Mouse (Mus musculus): ENCODE results near the gene Fbxl13. TPM values are rescaled to one million over a fixed set of nuclear protein-coding genes. Genes with fewer than 3 reads are reported as not detected.

Gene Fbxl13
- polyA plus RNA-seq, 1 experiment from 2014 or later = 0.21 TPM

DNA sequence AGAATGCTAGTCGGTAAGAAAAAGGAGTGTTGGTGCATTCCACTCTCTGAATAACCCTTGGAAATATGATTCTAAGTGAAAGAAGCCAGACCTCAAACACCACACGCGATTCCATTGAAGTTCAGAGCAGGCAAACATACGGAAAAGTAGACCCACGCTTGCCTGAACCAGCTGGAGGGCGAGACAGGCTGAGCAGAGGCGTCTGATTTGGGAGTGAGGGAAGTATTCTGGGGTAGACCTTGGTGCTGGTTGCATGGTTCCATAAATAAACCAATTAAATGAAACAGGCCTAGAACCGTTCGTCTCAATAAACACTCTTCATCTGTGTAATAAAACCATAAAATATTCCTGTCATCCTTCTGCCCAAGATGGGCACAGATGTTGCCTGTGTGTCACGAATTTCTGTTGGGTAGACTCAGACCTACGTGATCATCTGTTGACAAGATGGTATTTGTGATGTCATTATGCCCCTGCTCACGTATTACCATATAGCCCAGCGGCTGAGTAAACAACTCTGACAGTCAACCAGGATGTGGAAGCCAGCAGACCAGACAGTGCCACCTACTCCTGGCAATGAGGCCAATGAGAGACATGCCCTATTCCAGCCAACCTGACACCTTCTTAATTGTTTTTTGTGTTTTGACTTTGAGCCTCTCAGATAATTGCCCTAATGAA, 142.4 kb downstream of the Fbxl13 start:
- ATAC-seq (ENCODE audit: low read depth) = no peak
- Histone ChIP-seq H3K4me3 (ENCODE audit: low read depth, low read length) (no peak overlapping the region), H3K27me3 (ENCODE audit: control insufficient read depth, insufficient read depth, low read length) (no peaks in the 10 kb centered on the region), H3K9me3 (ENCODE audit: control insufficient read depth, low read length) (no peaks in the 10 kb centered on the region), H3K27ac (ENCODE audit: low read depth, low read length) (no peak overlapping the region), H3K9ac (replicated peaks; ENCODE audit: low read depth, low read length) (no peak overlapping the region), H3K36me3 (ENCODE audit: control insufficient read depth, insufficient read depth, low read length) (no peaks in the 10 kb centered on the region), H3K4me2 (ENCODE audit: low read depth, low read length) (no peak overlapping the region), H3K4me1 (ENCODE audit: control insufficient read depth, insufficient read depth, low read length) (no peaks in the 10 kb centered on the region)
- 79% methylated on average over 13 of the region's 13 CpGs for WGBS

DNA sequence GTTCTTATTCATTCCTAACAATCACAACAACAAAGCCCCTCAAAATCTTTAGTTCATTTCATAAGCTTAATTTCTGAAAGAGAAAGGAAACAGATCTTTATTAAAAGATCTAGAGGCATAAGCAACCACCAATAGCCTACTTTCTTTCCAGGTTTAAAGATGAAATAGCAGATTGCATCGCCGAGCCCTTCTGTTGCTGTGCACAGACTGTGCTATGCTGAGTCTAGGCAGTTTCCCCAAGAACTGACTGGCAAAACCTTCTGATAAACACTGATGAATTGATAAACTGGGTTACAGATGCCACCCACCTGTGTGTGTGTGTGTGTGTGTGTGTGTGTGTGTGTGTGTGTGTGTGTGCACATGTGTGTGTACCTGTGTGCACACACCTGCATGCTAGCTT, 144.5 kb downstream of the Fbxl13 start:
- Histone ChIP-seq H3K27ac (ENCODE audit: low read depth, low read length) (no peak overlapping the region), H3K36me3 (ENCODE audit: control insufficient read depth, insufficient read depth, low read length) (no peaks in the 10 kb centered on the region), H3K9me3 (ENCODE audit: control insufficient read depth, low read length) (no peaks in the 10 kb centered on the region), H3K4me3 (ENCODE audit: low read depth, low read length) (no peak overlapping the region), H3K27me3 (ENCODE audit: control insufficient read depth, insufficient read depth, low read length) (no peaks in the 10 kb centered on the region), H3K4me1 (ENCODE audit: control insufficient read depth, insufficient read depth, low read length) (no peaks in the 10 kb centered on the region), H3K4me2 (ENCODE audit: low read depth, low read length) (no peak overlapping the region), H3K9ac (replicated peaks; ENCODE audit: low read depth, low read length) (no peak overlapping the region)
- ATAC-seq (ENCODE audit: low read depth) = no peak
- WGBS = 90% methylated on average over 2 of the region's 2 CpGs

DNA sequence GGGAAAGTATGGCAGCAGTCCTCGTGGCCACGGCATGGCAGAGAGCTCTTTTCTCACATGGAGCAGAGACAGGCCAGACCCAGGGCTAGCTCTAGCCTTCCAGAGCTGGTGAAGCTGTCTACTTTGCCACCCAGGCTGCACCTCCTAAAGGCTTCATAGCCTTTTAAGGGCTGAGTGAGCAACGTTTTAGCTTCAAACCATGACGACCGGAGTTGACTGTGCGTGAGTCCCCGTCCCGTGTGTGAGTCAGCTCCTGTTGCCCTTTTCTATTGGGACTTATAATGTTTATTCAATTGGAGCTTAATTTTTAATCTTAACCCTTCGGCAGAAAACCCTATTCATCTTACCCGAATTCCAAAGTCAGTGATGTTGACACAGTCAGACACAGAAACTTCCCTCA, 145.3 kb downstream of the Fbxl13 start:
- no peak overlapping the region for H3K4me3 ChIP-seq (ENCODE audit: low read depth, low read length)
- H3K36me3 ChIP-seq (ENCODE audit: control insufficient read depth, insufficient read depth, low read length) = no peaks in the 10 kb centered on the region
- H3K4me2 ChIP-seq (ENCODE audit: low read depth, low read length) = no peak overlapping the region
- no peaks in the 10 kb centered on the region for H3K4me1 ChIP-seq (ENCODE audit: control insufficient read depth, insufficient read depth, low read length)
- no peaks in the 10 kb centered on the region for H3K9me3 ChIP-seq (ENCODE audit: control insufficient read depth, low read length)
- H3K27me3 ChIP-seq (ENCODE audit: control insufficient read depth, insufficient read depth, low read length) = no peaks in the 10 kb centered on the region
- WGBS = 84% methylated on average over 10 of the region's 10 CpGs
- no peak for ATAC-seq (ENCODE audit: low read depth)
- H3K27ac ChIP-seq (ENCODE audit: low read depth, low read length) = no peak overlapping the region
- no peak overlapping the region for H3K9ac ChIP-seq (replicated peaks; ENCODE audit: low read depth, low read length)

DNA sequence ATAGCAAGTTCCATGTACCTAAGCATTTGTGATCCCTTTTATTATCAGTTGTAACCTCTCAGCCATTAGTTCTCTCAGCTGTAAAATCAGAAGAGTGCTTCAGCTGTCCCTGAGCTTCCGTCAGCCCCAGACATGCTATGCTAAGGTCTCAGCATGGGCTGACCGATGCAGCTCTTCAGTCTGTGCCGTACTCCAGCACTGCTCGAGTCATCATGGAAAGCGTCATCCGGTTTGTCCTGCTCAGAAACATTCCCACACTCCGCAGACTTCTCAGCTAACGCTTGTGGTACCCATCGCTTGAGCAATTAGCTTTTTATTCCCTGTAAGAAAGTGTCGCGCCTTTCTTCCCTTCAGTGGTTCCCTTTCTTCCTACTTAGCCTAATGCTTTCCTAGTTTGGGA, 146.5 kb downstream of the Fbxl13 start:
- Histone ChIP-seq H3K4me2 (ENCODE audit: low read depth, low read length) (no peak overlapping the region), H3K27me3 (ENCODE audit: control insufficient read depth, insufficient read depth, low read length) (no peaks in the 10 kb centered on the region), H3K27ac (ENCODE audit: low read depth, low read length) (no peak overlapping the region), H3K9me3 (ENCODE audit: control insufficient read depth, low read length) (no peaks in the 10 kb centered on the region), H3K36me3 (ENCODE audit: control insufficient read depth, insufficient read depth, low read length) (no peaks in the 10 kb centered on the region), H3K4me3 (ENCODE audit: low read depth, low read length) (no peak overlapping the region), H3K9ac (replicated peaks; ENCODE audit: low read depth, low read length) (no peak overlapping the region), H3K4me1 (ENCODE audit: control insufficient read depth, insufficient read depth, low read length) (no peaks in the 10 kb centered on the region)
- no peak for ATAC-seq (ENCODE audit: low read depth)
- whole genome bisulfite sequencing = 75% methylated on average over 11 of the region's 11 CpGs

DNA sequence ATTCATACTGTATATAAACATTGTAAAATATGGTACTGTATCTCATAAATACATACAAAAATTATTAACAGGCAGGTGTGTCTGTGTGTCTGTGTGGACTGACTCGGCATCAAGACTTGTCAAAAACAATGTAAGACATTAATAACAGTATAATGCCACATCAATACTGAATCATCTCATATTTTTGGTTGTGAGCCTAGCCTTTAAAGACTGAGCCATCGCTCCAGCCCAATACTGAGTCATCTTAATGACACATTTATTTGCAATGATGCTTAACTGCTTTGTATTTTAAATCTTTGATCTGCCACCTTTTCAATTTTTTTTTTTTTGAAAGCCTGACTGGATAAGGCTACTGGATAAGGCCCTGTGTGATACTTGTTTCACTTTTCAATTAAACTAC, 146.9 kb downstream of the Fbxl13 start:
- no peak for ATAC-seq (ENCODE audit: low read depth)
- WGBS = 92% methylated on average over 2 of the region's 2 CpGs
- Histone ChIP-seq H3K36me3 (ENCODE audit: control insufficient read depth, insufficient read depth, low read length) (no peaks in the 10 kb centered on the region), H3K9me3 (ENCODE audit: control insufficient read depth, low read length) (no peaks in the 10 kb centered on the region), H3K27ac (ENCODE audit: low read depth, low read length) (no peak overlapping the region), H3K9ac (replicated peaks; ENCODE audit: low read depth, low read length) (no peak overlapping the region), H3K4me3 (ENCODE audit: low read depth, low read length) (no peak overlapping the region), H3K4me2 (ENCODE audit: low read depth, low read length) (no peak overlapping the region), H3K27me3 (ENCODE audit: control insufficient read depth, insufficient read depth, low read length) (no peaks in the 10 kb centered on the region), H3K4me1 (ENCODE audit: control insufficient read depth, insufficient read depth, low read length) (no peaks in the 10 kb centered on the region)

DNA sequence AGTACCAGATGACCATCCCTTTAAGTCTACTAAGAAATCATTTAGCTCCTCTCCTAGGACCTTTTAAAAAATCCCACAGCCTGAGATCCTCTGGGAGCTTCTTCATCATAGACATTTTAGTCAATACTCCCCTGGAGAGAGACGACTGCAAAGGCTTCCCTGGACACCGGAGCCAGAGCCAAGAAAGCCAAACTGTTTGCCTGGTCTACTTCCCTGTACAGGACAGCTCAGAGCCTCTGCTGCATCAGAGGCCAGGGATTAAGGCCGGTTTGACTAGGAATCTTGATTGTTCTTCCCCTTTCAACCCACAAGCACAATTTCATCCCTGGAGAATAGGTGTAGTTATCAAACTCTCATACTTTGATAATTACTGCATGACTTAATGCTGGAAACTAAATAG, 148.6 kb downstream of the Fbxl13 start:
- ATAC-seq (ENCODE audit: low read depth) = no peak
- H3K36me3 ChIP-seq (ENCODE audit: control insufficient read depth, insufficient read depth, low read length) = no peaks in the 10 kb centered on the region
- no peak overlapping the region for H3K4me3 ChIP-seq (ENCODE audit: low read depth, low read length)
- H3K9ac ChIP-seq (replicated peaks; ENCODE audit: low read depth, low read length) = no peak overlapping the region
- WGBS = 78% methylated on average over 3 of the region's 3 CpGs
- H3K4me2 ChIP-seq (ENCODE audit: low read depth, low read length) = no peak overlapping the region
- H3K27me3 ChIP-seq (ENCODE audit: control insufficient read depth, insufficient read depth, low read length) = no peaks in the 10 kb centered on the region
- H3K4me1 ChIP-seq (ENCODE audit: control insufficient read depth, insufficient read depth, low read length) = no peaks in the 10 kb centered on the region
- H3K9me3 ChIP-seq (ENCODE audit: control insufficient read depth, low read length) = no peaks in the 10 kb centered on the region
- no peak overlapping the region for H3K27ac ChIP-seq (ENCODE audit: low read depth, low read length)

DNA sequence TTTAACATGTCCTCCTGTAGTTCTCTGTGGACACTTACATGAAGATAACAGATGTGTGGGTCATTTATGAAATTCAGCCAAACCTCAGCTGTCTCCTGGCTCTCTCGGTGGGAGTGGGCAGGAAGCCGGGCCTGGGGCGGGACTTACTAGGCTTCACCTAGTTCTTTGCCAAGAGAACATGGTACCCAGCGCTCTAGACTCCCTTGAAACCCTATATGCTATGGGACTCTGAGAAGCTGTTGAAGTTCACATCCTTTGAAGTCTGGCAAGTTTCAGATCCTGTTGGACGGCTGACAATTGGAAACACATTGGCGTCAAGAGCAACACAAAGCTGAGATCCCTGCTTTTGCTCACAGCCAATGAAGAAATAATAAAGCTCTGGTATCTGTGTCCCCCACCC, 149.1 kb downstream of the Fbxl13 start:
- WGBS = 87% methylated on average over 6 of the region's 6 CpGs
- no peaks in the 10 kb centered on the region for H3K9me3 ChIP-seq (ENCODE audit: control insufficient read depth, low read length)
- no peaks in the 10 kb centered on the region for H3K4me1 ChIP-seq (ENCODE audit: control insufficient read depth, insufficient read depth, low read length)
- no peaks in the 10 kb centered on the region for H3K36me3 ChIP-seq (ENCODE audit: control insufficient read depth, insufficient read depth, low read length)
- no peak overlapping the region for H3K27ac ChIP-seq (ENCODE audit: low read depth, low read length)
- H3K4me3 ChIP-seq (ENCODE audit: low read depth, low read length) = no peak overlapping the region
- no peak overlapping the region for H3K9ac ChIP-seq (replicated peaks; ENCODE audit: low read depth, low read length)
- no peak for ATAC-seq (ENCODE audit: low read depth)
- no peak overlapping the region for H3K4me2 ChIP-seq (ENCODE audit: low read depth, low read length)
- no peaks in the 10 kb centered on the region for H3K27me3 ChIP-seq (ENCODE audit: control insufficient read depth, insufficient read depth, low read length)

DNA sequence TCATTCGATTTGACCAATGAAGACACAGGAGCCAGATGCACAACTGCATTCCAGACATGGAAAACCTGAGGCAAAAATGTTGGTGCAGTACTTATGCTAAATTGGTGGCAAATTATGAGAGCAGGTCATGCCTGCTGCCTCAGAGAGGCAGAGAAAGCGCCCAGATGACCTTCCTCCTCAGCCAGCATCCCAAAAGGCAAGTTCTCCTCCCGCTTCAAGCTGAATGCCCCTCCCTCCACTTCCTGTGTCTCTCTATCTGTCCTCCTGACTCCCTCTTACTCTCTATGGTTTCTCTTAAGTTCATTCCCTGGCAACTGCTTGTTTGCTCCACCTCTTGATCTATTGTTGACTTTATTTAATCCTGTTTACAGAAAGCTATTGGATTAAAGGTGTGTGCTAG, 150.7 kb downstream of the Fbxl13 start:
- Histone ChIP-seq H3K36me3 (ENCODE audit: control insufficient read depth, insufficient read depth, low read length) (no peaks in the 10 kb centered on the region), H3K4me1 (ENCODE audit: control insufficient read depth, insufficient read depth, low read length) (no peaks in the 10 kb centered on the region), H3K4me3 (ENCODE audit: low read depth, low read length) (no peak overlapping the region), H3K9ac (replicated peaks; ENCODE audit: low read depth, low read length) (no peak overlapping the region), H3K27ac (ENCODE audit: low read depth, low read length) (no peak overlapping the region), H3K27me3 (ENCODE audit: control insufficient read depth, insufficient read depth, low read length) (no peaks in the 10 kb centered on the region), H3K9me3 (ENCODE audit: control insufficient read depth, low read length) (no peaks in the 10 kb centered on the region), H3K4me2 (ENCODE audit: low read depth, low read length) (no peak overlapping the region)
- ATAC-seq (ENCODE audit: low read depth) = no peak
- WGBS = 65% methylated on average over 3 of the region's 3 CpGs

DNA sequence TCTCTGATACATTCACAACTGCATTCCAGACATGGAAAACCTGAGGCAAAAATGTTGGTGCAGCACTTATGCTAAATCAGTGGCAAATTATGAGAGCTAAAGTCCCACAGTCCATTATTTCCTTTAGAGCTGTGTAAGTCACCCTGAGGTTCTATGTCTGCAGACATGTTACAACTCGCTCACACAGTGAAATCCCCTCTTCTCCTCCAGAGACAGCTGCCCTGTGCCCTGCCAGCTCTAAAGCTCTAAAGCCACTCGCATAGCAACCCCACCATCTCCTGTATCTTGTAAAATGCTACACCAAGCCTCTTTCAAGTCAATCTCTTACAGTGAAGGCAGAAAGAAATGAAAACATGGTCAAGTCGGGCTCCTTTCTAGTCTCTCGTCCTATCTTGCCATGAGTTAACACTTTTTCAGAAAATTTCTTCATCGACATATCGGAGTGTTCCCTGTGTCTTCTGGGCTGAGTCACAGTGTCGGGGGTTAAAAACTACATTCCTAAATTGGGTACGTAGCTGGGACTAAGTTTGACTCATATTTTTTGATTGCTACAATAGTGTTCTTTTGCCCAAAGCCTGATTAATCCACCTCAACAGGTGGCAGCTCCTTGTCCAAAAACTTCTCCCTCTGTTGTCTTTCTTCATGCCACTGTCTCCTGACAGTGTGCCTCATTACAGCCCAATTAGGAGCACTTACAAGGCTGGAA, 152.0 kb downstream of the Fbxl13 start:
- Histone ChIP-seq H3K9ac (replicated peaks; ENCODE audit: low read depth, low read length) (no peak overlapping the region), H3K27me3 (ENCODE audit: control insufficient read depth, insufficient read depth, low read length) (no peaks in the 10 kb centered on the region), H3K4me3 (ENCODE audit: low read depth, low read length) (no peak overlapping the region), H3K36me3 (ENCODE audit: control insufficient read depth, insufficient read depth, low read length) (no peaks in the 10 kb centered on the region), H3K9me3 (ENCODE audit: control insufficient read depth, low read length) (no peaks in the 10 kb centered on the region), H3K27ac (ENCODE audit: low read depth, low read length) (no peak overlapping the region), H3K4me1 (ENCODE audit: control insufficient read depth, insufficient read depth, low read length) (no peaks in the 10 kb centered on the region), H3K4me2 (ENCODE audit: low read depth, low read length) (no peak overlapping the region)
- no peak for ATAC-seq (ENCODE audit: low read depth)
- WGBS = 90% methylated on average over 8 of the region's 8 CpGs
